Mouse (Mus musculus): ENCODE data around the gene Tchh. TPM values are rescaled to one million over a fixed set of nuclear protein-coding genes. Genes with fewer than 3 reads are reported as not detected.

Gene Tchh
- polyA plus RNA-seq (2015; fragmentation: Nextera tagmentation; extraction: Ambion mirVana), result 4.2 and 5.1 TPM in 2 replicates

- Histone ChIP-seq H3K27me3 (replicated peaks; ENCODE audit: insufficient read depth, low read length) (0 out of 2 replicates have a peak, but pooled peaks cover 9% of the 10 kb centered on the region), H3K27ac (ENCODE audit: low read length) (no peak within 1 kb of the TSS), H3K9ac (replicated peaks; ENCODE audit: low read depth) (no peak within 1 kb of the TSS), H3K9me3 (ENCODE audit: low read length) (no peaks in the 10 kb centered on the region), H3K4me2 (replicated peaks; ENCODE audit: low read depth, low read length) (no peak within 1 kb of the TSS), H3K4me1 (ENCODE audit: insufficient read depth, low read depth, low read length) (peaks cover 8% of the 10 kb centered on the region), H3K36me3 (ENCODE audit: insufficient read depth, low read length) (no peaks in the 10 kb centered on the region), H3K4me3 (ENCODE audit: low read depth, low read length) (peak within 1 kb of the TSS; percentile 56; the same call in 1 of the 2 replicates)
- TF ChIP-seq EP300 (IDR thresholded peaks at IDR 0.05) (no peak), CTCF (IDR thresholded peaks at IDR 0.05) (no peak)
- 93% methylated on average over 1 of the region's 1 CpGs for WGBS
- DNase-seq (ENCODE audit: low spot score) (no peak), ATAC-seq (no peak)
These were observed at the start of gene Tchh for GRCm38 (mm10) chr3:93442030-93442429. Tchh (plus strand) TSS chr3:93442330.

DNA sequence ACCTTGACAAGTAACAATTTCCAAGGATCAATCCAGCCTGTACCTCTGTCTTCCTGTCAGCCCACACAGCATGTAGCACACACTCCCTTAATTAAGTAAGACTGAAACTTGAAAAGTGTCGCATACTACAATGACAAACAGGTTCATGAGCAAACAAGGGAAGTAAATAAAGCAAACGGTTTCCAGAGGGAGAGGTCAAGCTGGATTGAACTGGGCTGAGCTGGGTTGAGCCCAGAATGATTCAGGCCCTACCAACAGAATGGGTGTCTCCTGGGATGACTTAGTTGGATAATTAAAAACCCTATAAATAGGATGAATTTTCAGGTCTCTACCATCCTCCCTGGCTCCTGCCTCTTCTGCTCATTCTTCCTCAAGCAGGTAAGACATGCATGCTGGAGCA is 48.8 kb upstream of the Tchh start, which contains the start of gene Rptn:
Rptn (plus strand) TSS at position 334 of the 400 bp plus-strand sequence.
- Histone ChIP-seq H3K36me3 (ENCODE audit: insufficient read depth, low read length) (no peaks in the 10 kb centered on the region), H3K4me1 (ENCODE audit: insufficient read depth, low read depth, low read length) (no peaks in the 10 kb centered on the region), H3K4me2 (replicated peaks; ENCODE audit: low read depth, low read length) (no peak within 1 kb of the TSS), H3K4me3 (ENCODE audit: low read depth, low read length) (no peak within 1 kb of the TSS), H3K9me3 (ENCODE audit: low read length) (no peaks in the 10 kb centered on the region), H3K9ac (replicated peaks; ENCODE audit: low read depth) (no peak within 1 kb of the TSS), H3K27ac (ENCODE audit: low read length) (no peak within 1 kb of the TSS), H3K27me3 (replicated peaks; ENCODE audit: insufficient read depth, low read length) (no peaks in the 10 kb centered on the region)
- TF ChIP-seq EP300 (IDR thresholded peaks at IDR 0.05), result no peak
- TF ChIP-seq CTCF (IDR thresholded peaks at IDR 0.05), result no peak
- ATAC-seq (0 out of 2 replicates have a peak, but pooled peaks have one; percentile 16), DNase-seq (ENCODE audit: low spot score) (no peak)
- WGBS, result 49% methylated on average over 2 of the region's 2 CpGs

DNA sequence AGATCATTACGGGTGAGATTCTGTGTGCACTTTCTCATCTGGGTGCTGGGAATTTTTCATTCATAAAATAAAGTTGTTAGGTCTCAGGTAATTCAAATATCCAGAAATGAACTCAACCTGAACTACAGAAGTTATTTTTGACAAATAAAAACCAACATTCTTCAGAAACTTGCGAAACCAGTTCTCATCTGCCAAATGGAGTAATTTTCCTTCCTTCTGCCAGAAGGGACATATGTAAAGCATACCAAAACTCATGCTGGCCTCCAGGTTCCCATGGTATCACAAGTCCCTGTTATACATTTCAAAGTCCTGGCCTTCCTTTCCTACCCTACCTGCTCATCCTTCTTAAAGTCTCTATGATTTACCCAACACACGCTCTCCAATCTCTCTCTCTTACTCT is 38.2 kb upstream of the Tchh start:
- peak; percentile 33 for DNase-seq (ENCODE audit: low spot score)
- no peak overlapping the region for H3K27ac ChIP-seq (ENCODE audit: low read length)

DNA sequence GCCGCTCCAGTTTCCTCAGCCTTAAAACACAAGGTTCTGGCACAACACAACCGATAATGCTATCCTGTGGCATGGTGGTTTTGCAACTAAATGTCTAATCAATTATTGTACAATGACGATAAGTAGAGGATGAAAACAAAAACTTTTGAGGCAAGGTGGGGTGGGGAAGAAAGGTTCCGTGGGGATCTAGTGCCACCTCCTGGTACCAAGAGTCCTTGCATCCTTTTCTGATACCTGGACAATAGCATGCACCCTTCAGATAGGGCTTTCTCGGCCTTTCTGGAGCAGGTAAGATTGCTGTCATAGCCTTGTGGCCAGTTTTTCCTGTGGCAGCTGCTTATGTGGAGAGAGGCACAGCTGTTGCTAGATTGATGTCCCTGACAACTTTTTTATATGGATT is 35.1 kb upstream of the Tchh start:
- Histone ChIP-seq H3K27ac (ENCODE audit: low read length) (no peak overlapping the region), H3K9ac (replicated peaks; ENCODE audit: low read depth) (no peak overlapping the region), H3K4me1 (ENCODE audit: insufficient read depth, low read depth, low read length) (no peaks in the 10 kb centered on the region), H3K36me3 (ENCODE audit: insufficient read depth, low read length) (no peaks in the 10 kb centered on the region), H3K4me3 (ENCODE audit: low read depth, low read length) (no peak overlapping the region), H3K27me3 (replicated peaks; ENCODE audit: insufficient read depth, low read length) (no peaks in the 10 kb centered on the region), H3K9me3 (ENCODE audit: low read length) (no peaks in the 10 kb centered on the region), H3K4me2 (replicated peaks; ENCODE audit: low read depth, low read length) (no peak overlapping the region)
- TF ChIP-seq CTCF (IDR thresholded peaks at IDR 0.05), result peak; percentile 90
- no peak for TF ChIP-seq EP300 (IDR thresholded peaks at IDR 0.05)
- 24% methylated on average over 5 of the region's 5 CpGs for WGBS
- ATAC-seq (peak; percentile 57), DNase-seq (ENCODE audit: low spot score) (peak; percentile 64)

More for the DNA sequence above, 38.2 kb upstream of the Tchh start:
- Histone ChIP-seq H3K9ac (replicated peaks; ENCODE audit: low read depth) (no peak overlapping the region), H3K9me3 (ENCODE audit: low read length) (no peaks in the 10 kb centered on the region), H3K36me3 (ENCODE audit: insufficient read depth, low read length) (no peaks in the 10 kb centered on the region), H3K4me3 (ENCODE audit: low read depth, low read length) (no peak overlapping the region), H3K27me3 (replicated peaks; ENCODE audit: insufficient read depth, low read length) (no peaks in the 10 kb centered on the region), H3K4me2 (replicated peaks; ENCODE audit: low read depth, low read length) (no peak overlapping the region), H3K4me1 (ENCODE audit: insufficient read depth, low read depth, low read length) (no peaks in the 10 kb centered on the region)
- no peak for ATAC-seq
- no peak for TF ChIP-seq EP300 (IDR thresholded peaks at IDR 0.05)
- no peak for TF ChIP-seq CTCF (IDR thresholded peaks at IDR 0.05)
- 69% methylated on average over 3 of the region's 3 CpGs for WGBS

- TF ChIP-seq CTCF (IDR thresholded peaks at IDR 0.05) (no peak), EP300 (IDR thresholded peaks at IDR 0.05) (no peak)
- Histone ChIP-seq H3K4me1 (ENCODE audit: insufficient read depth, low read depth, low read length) (no peaks in the 10 kb centered on the region), H3K4me2 (replicated peaks; ENCODE audit: low read depth, low read length) (no peak overlapping the region), H3K9ac (replicated peaks; ENCODE audit: low read depth) (no peak overlapping the region), H3K27ac (ENCODE audit: low read length) (no peak overlapping the region), H3K9me3 (ENCODE audit: low read length) (no peaks in the 10 kb centered on the region), H3K36me3 (ENCODE audit: insufficient read depth, low read length) (no peaks in the 10 kb centered on the region), H3K27me3 (replicated peaks; ENCODE audit: insufficient read depth, low read length) (no peaks in the 10 kb centered on the region), H3K4me3 (ENCODE audit: low read depth, low read length) (no peak overlapping the region)
- WGBS, result 17% methylated on average over 2 of the region's 2 CpGs
- ATAC-seq (no peak), DNase-seq (ENCODE audit: low spot score) (no peak)
These were observed 30.2 kb upstream of the Tchh start for GRCm38 (mm10) chr3:93411905-93412304.

- no peak overlapping the region for H3K27ac ChIP-seq (ENCODE audit: low read length)
- WGBS, result 64% methylated on average over 3 of the region's 3 CpGs
These were observed 10.5 kb upstream of the Tchh start for GRCm38 (mm10) chr3:93431673-93432072.

More at GRCm38 (mm10) chr3:93431673-93432072, 10.5 kb upstream of the Tchh start:
- no peak overlapping the region for H3K4me3 ChIP-seq (ENCODE audit: low read depth, low read length)
- no peak for TF ChIP-seq EP300 (IDR thresholded peaks at IDR 0.05)
- no peak for TF ChIP-seq CTCF (IDR thresholded peaks at IDR 0.05)
- H3K36me3 ChIP-seq (ENCODE audit: insufficient read depth, low read length), result no peaks in the 10 kb centered on the region
- no peak for ATAC-seq
- no peak overlapping the region for H3K9ac ChIP-seq (replicated peaks; ENCODE audit: low read depth)
- H3K9me3 ChIP-seq (ENCODE audit: low read length), result no peaks in the 10 kb centered on the region
- no peaks in the 10 kb centered on the region for H3K27me3 ChIP-seq (replicated peaks; ENCODE audit: insufficient read depth, low read length)
- H3K4me1 ChIP-seq (ENCODE audit: insufficient read depth, low read depth, low read length), result no peaks in the 10 kb centered on the region
- no peak overlapping the region for H3K4me2 ChIP-seq (replicated peaks; ENCODE audit: low read depth, low read length)
- no peak for DNase-seq (ENCODE audit: low spot score)
